Mouse (Mus musculus) layer of hippocampus, adult 18-20 months (tissue): ENCODE measurements around the gene Nhlrc3. TPM values are rescaled to one million over a fixed set of nuclear protein-coding genes. Genes with fewer than 3 reads are reported as not detected.

Experiments used
- DNase-seq, 2 experiments: peaks; one replicate each; pipeline ENCODE4 v3.0.0; 2022; ENCODE audit warnings: low spot score in 2 of 2
- total RNA-seq, 2 experiments: library from RNA; stranded (reverse); gene quantifications; 2 replicates each; pipeline ENCODE4 v1.2.3; 2021

Gene Nhlrc3
- total RNA-seq, 2 experiments from 2014 or later, result 8.3 to 8.6 TPM

GRCm38 (mm10) chr3:53454984-53455383 is 8.1 kb downstream of the Nhlrc3 start:
- no peak for DNase-seq

- no peak for DNase-seq
Measured at GRCm38 (mm10) chr3:53454561-53454960, 8.6 kb downstream of the Nhlrc3 start.

GRCm38 (mm10) chr3:53454005-53454404 is 9.1 kb downstream of the Nhlrc3 start:
- no peak for DNase-seq

GRCm38 (mm10) chr3:53453346-53453745 is 9.8 kb downstream of the Nhlrc3 start:
- DNase-seq, result no peak

GRCm38 (mm10) chr3:53452351-53452750 is 10.8 kb downstream of the Nhlrc3 start:
- no peak for DNase-seq

- no peak for DNase-seq
Measured at GRCm38 (mm10) chr3:53450666-53451065, 12.5 kb downstream of the Nhlrc3 start.

GRCm38 (mm10) chr3:53448208-53448607 is 14.9 kb downstream of the Nhlrc3 start:
- peak; percentile 11 to 88 for DNase-seq

GRCm38 (mm10) chr3:53446801-53447200 is 16.3 kb downstream of the Nhlrc3 start:
- no peak for DNase-seq

GRCm38 (mm10) chr3:53445540-53445939 is 17.6 kb downstream of the Nhlrc3 start:
- no peak for DNase-seq

GRCm38 (mm10) chr3:53436550-53436949 is 26.6 kb downstream of the Nhlrc3 start:
- DNase-seq, result no peak

- DNase-seq, result no peak
Measured at GRCm38 (mm10) chr3:53434610-53435009, 28.5 kb downstream of the Nhlrc3 start.

GRCm38 (mm10) chr3:53423576-53423975 is 39.6 kb downstream of the Nhlrc3 start:
- DNase-seq, result no peak

GRCm38 (mm10) chr3:53422691-53423090 is 40.4 kb downstream of the Nhlrc3 start:
- DNase-seq, result no peak

- no peak for DNase-seq
Measured at GRCm38 (mm10) chr3:53421656-53422055, 41.5 kb downstream of the Nhlrc3 start.

- no peak for DNase-seq
Measured at GRCm38 (mm10) chr3:53417701-53418100, 45.4 kb downstream of the Nhlrc3 start.

- peak in 1 of 2 experiments; percentile 69 for DNase-seq
Measured at GRCm38 (mm10) chr3:53416036-53416506, 47.1 kb downstream of the Nhlrc3 start.

GRCm38 (mm10) chr3:53413959-53414358 is 49.2 kb downstream of the Nhlrc3 start:
- no peak for DNase-seq

GRCm38 (mm10) chr3:53413465-53413864 is 49.7 kb downstream of the Nhlrc3 start:
- DNase-seq, result no peak

GRCm38 (mm10) chr3:53412259-53412658 is 50.9 kb downstream of the Nhlrc3 start:
- no peak for DNase-seq

- no peak for DNase-seq
Measured at GRCm38 (mm10) chr3:53410031-53410430, 53.1 kb downstream of the Nhlrc3 start.

- DNase-seq, result no peak
Measured at GRCm38 (mm10) chr3:53407145-53407544, 56.0 kb downstream of the Nhlrc3 start.
